Mouse (Mus musculus) gastrocnemius, adult 8-10 months (tissue): ENCODE data around the gene Rab11fip4. TPM values are rescaled to one million over a fixed set of nuclear protein-coding genes. Genes with fewer than 3 reads are reported as not detected.

Experiments used
- DNase-seq, 2 experiments: peaks; one replicate each; pipeline ENCODE4 v3.0.0; 2022; ENCODE audit warnings: low spot score in 2 of 2
- microRNA-seq: library from miRNA; unstranded; fragments of <30 nt; microRNA quantifications from one replicate; pipeline ENCODE4 v1.2.0, GENCODE M21; 2022
- total RNA-seq, 4 experiments: library from RNA; stranded (reverse); gene quantifications; 2 replicates each; pipeline ENCODE4 v1.2.4; 2022

Gene Rab11fip4
- total RNA-seq, 4 experiments from 2014 or later = 0.10 to 0.81 (median 0.28) TPM

GRCm38 (mm10) chr11:79736232-79737006, 145.4 kb downstream of the Rab11fip4 start:
- DNase-seq = no peak

- DNase-seq = peak in 1 of 2 experiments; percentile 41
Measured at GRCm38 (mm10) chr11:79737126-79737697, 146.2 kb downstream of the Rab11fip4 start.

GRCm38 (mm10) chr11:79737865-79738502, 147.0 kb downstream of the Rab11fip4 start:
- no peak for DNase-seq

GRCm38 (mm10) chr11:79738725-79739558, 147.9 kb downstream of the Rab11fip4 start:
- DNase-seq = peak; percentile 60 to 61

- DNase-seq = no peak
Measured at GRCm38 (mm10) chr11:79740740-79741512, 149.9 kb downstream of the Rab11fip4 start.

GRCm38 (mm10) chr11:79746552-79747102, 155.6 kb downstream of the Rab11fip4 start:
- DNase-seq = no peak

Small RNA genes within 50 kb of the gene (microRNA-seq; reads per million reads assigned to microRNA genes)
- gene Mir193a (1,019 reads per million, percentile 79 among the genes with 10 or more reads in this experiment), gene Mir365-2 (21.6 reads per million, percentile 21 among the genes with 10 or more reads in this experiment)

Other genes starting within 250 kb of the Rab11fip4 start
- not detected for gene Omg, start 87.1 kb upstream of the Rab11fip4 start, total RNA-seq
- under 1 TPM in 3 of 4 experiments, not detected in 1; 0.27 to 0.45 (median 0.39) TPM for gene Evi2b, start 67.5 kb upstream of the Rab11fip4 start, total RNA-seq
- gene Evi2, start 60.6 kb upstream of the Rab11fip4 start, total RNA-seq = under 1 TPM in 1 of 4 experiments, not detected in 3; 0.19 TPM
- gene Evi2a, start 60.6 kb upstream of the Rab11fip4 start, total RNA-seq = 1 to 10 TPM; 1.8 to 6.6 (median 5.6) TPM